8 mouse cellular contexts compared by ENCODE assay signal in genomic region chr5:28167611-28168252, GRCm38 (mm10). TPM values are rescaled to one million over a fixed set of nuclear protein-coding genes. Genes with fewer than 3 reads are reported as not detected.
DNase-seq lines count a peak whose midpoint lies in the region; ATAC-seq lines count a peak whose summit lies in the region.

No protein-coding gene starts in this region.

- H3K4me2 ChIP-seq in liver, embryonic 15.5 days: peak overlapping the region; percentile 32
- H3K4me2 ChIP-seq in liver, embryonic 11.5 days: no peak overlapping the region
- no peak overlapping the region for H3K4me2 ChIP-seq in forebrain, embryonic 16.5 days (ENCODE audit: low read length)

- H3K9me3 ChIP-seq in liver, embryonic 15.5 days (replicated peaks): no peaks in the 10 kb centered on the region
- H3K9me3 ChIP-seq in liver, embryonic 11.5 days (ENCODE audit: control insufficient read depth, low read length): no peaks in the 10 kb centered on the region
- H3K9me3 ChIP-seq in forebrain, embryonic 16.5 days (ENCODE audit: control insufficient read depth, low read length): no peaks in the 10 kb centered on the region

- no peak for DNase-seq in liver, embryonic 11.5 days (ENCODE audit: low spot score)
- DNase-seq in embryo, embryonic 9.5 days (ENCODE audit: extremely low spot score): peak; percentile 62
- peak; percentile 16 for DNase-seq in induced T-regulatory cell, adult 2 months (ENCODE audit: low read depth)
- peak; percentile 37 for DNase-seq in naive thymus-derived CD4-positive, alpha-beta T cell, adult 2 months (ENCODE audit: low read depth)
- DNase-seq in yolk sac, embryonic 10.5 days (ENCODE audit: low spot score): no peak
- no peak for DNase-seq in thymus, postnatal 0 days (ENCODE audit: low spot score)

- peaks cover 98% of the 10 kb centered on the region for H3K27me3 ChIP-seq in liver, embryonic 15.5 days
- H3K27me3 ChIP-seq in liver, embryonic 11.5 days (replicated peaks; ENCODE audit: control insufficient read depth, insufficient read depth, low read length): peaks cover 97% of the 10 kb centered on the region
- H3K27me3 ChIP-seq in forebrain, embryonic 16.5 days (replicated peaks; ENCODE audit: control insufficient read depth, insufficient read depth, low read length): peaks cover 77% of the 10 kb centered on the region

- H3K27ac ChIP-seq in liver, embryonic 15.5 days (replicated peaks): no peak overlapping the region
- H3K27ac ChIP-seq in liver, embryonic 11.5 days (ENCODE audit: low read depth, low read length): no peak overlapping the region
- no peak overlapping the region for H3K27ac ChIP-seq in forebrain, embryonic 16.5 days (ENCODE audit: low read length)

- no peak for ATAC-seq in liver, embryonic 15.5 days (ENCODE audit: insufficient read depth)
- ATAC-seq in liver, embryonic 11.5 days (replicated peaks; ENCODE audit: low FRiP score): no peak
- ATAC-seq in forebrain, embryonic 16.5 days: no peak

- H3K36me3 ChIP-seq in liver, embryonic 15.5 days (replicated peaks): no peaks in the 10 kb centered on the region
- no peaks in the 10 kb centered on the region for H3K36me3 ChIP-seq in liver, embryonic 11.5 days (ENCODE audit: control insufficient read depth, insufficient read depth, low read length)
- H3K36me3 ChIP-seq in forebrain, embryonic 16.5 days (ENCODE audit: control insufficient read depth, insufficient read depth): no peaks in the 10 kb centered on the region

- H3K4me1 ChIP-seq in liver, embryonic 15.5 days (replicated peaks): peaks cover 23% of the 10 kb centered on the region
- peaks cover 4% of the 10 kb centered on the region for H3K4me1 ChIP-seq in liver, embryonic 11.5 days (replicated peaks; ENCODE audit: control insufficient read depth, insufficient read depth, low read length)
- peaks cover 21% of the 10 kb centered on the region for H3K4me1 ChIP-seq in forebrain, embryonic 16.5 days (replicated peaks; ENCODE audit: control insufficient read depth, insufficient read depth, low read length)

- peak overlapping the region; percentile 22 for H3K4me3 ChIP-seq in liver, embryonic 15.5 days (replicated peaks)
- H3K4me3 ChIP-seq in liver, embryonic 11.5 days (ENCODE audit: low read depth, low read length): no peak overlapping the region
- H3K4me3 ChIP-seq in forebrain, embryonic 16.5 days (replicated peaks; ENCODE audit: low read length): no peak overlapping the region

- H3K9ac ChIP-seq in liver, embryonic 15.5 days: no peak overlapping the region
- no peak overlapping the region for H3K9ac ChIP-seq in liver, embryonic 11.5 days (ENCODE audit: low read depth, low read length)
- no peak overlapping the region for H3K9ac ChIP-seq in forebrain, embryonic 16.5 days (replicated peaks; ENCODE audit: low read depth, low read length)

- 1% methylated on average over 29 of the region's 29 CpGs for WGBS in liver, embryonic 15.5 days (ENCODE audit: insufficient replicate concordance)
- WGBS in liver, embryonic 11.5 days: 2% methylated on average over 29 of the region's 29 CpGs
- under 1% methylated on average over 29 of the region's 29 CpGs for WGBS in forebrain, embryonic 16.5 days

RNA-seq across cellular contexts. Expression of gene En2, which starts 2.2 kb away (rescaled TPM):
- not detected in 2 replicates for polyA plus RNA-seq in liver, embryonic 15.5 days (2015; fragmentation: Nextera tagmentation; extraction: Ambion mirVana)
- not detected in 2 replicates for polyA plus RNA-seq in liver, embryonic 11.5 days (2014; fragmentation: Nextera tagmentation; extraction: Ambion mirVana)
- not detected in 2 replicates for polyA plus RNA-seq in forebrain, embryonic 16.5 days (2015; fragmentation: Nextera tagmentation; extraction: Ambion mirVana)
- polyA plus RNA-seq in thymus, postnatal 0 days (2015; fragmentation: Nextera tagmentation; extraction: Ambion mirVana): not detected in 2 replicates

Comparison
In these comparisons a context has a peak if more than half of its experiments do, and no peak if none do; other contexts are left out.
1. DNase-seq: peak in embryo, embryonic 9.5 days (single experiment), induced T-regulatory cell, adult 2 months (single experiment) and naive thymus-derived CD4-positive, alpha-beta T cell, adult 2 months (single experiment); none in liver, embryonic 11.5 days (single experiment), yolk sac, embryonic 10.5 days (single experiment) and thymus, postnatal 0 days (single experiment).